Mouse (Mus musculus): Measurements from ENCODE around the gene Creld2. TPM values are rescaled to one million over a fixed set of nuclear protein-coding genes. Genes with fewer than 3 reads are reported as not detected.
A peak's percentile ranks its signal among the peaks of the same experiment; 100 is the strongest.
"Not testable (repeated sequence)": the region's sequence is repeated elsewhere in the genome, so short reads cannot be mapped to it uniquely, and the experiment has no call there.

Gene Creld2
- polyA plus RNA-seq (2015; fragmentation: Nextera tagmentation; extraction: Ambion mirVana): 124 and 125 TPM in 2 replicates

DNA sequence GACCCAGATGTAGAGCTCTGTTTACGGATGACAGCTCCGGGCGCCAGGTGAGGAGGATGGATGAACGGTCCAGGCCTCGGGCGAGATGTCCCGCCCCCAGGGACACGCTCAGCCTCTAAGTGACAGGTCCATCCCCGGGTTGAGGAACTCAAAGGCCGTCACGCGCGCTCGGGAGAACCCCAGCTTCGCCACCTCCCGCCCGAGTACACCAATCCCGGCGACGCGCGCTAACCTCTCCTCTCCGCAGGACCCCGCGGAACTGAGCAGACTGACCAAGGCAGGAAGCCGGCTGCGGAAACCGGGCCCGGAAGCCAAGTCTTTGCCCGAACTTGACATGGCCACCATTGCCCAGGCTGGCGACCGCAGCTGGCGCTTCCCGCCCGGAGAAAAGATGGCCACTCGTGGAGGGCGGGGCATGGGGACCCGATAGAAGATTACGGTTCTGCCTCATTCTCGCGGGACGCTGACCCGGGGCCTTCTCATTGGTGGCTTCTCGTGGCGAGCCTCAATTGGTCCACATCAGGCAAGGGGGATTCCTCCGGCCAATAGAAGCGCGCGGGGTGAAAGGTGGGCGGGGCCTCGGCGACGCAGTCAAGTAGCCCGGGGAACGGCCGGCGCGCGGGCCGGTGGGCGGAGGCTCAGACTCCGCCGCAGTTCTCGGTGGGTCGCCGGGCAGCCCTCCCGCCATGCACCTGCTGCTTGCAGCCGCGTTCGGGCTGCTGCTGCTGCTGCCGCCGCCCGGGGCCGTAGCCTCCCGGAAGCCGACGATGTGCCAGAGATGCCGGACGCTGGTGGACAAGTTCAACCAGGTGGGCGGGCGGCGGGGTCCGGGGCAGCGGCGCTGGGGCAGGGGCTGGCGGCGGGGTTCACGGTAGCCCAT lies at the start of gene Creld2, which contains the start of gene Alg12:
TSS of gene Creld2 (plus strand) at position 621 of the 880 bp plus-strand sequence.
TSS of gene Alg12 (minus strand) at position 293 of the 880 bp plus-strand sequence.
- Histone ChIP-seq H3K9me3 (no peaks in the 10 kb centered on the region), H3K27me3 (replicated peaks) (no peaks in the 10 kb centered on the region), H3K9ac (peak within 1 kb of the TSS; percentile 74), H3K36me3 (peaks cover 27% of the 10 kb centered on the region), H3K4me3 (replicated peaks) (peak within 1 kb of the TSS; percentile 65), H3K4me2 (peak within 1 kb of the TSS; percentile 88), H3K4me1 (peaks cover 20% of the 10 kb centered on the region), H3K27ac (peak within 1 kb of the TSS; percentile 55)
- peak; percentile 99 for ATAC-seq (ENCODE audit: insufficient read depth, low FRiP score, low read depth)
- under 1% methylated on average over 80 of the region's 88 CpGs for WGBS

- not testable (repeated sequence) for H3K4me2 ChIP-seq; ATAC-seq (ENCODE audit: insufficient read depth, low FRiP score, low read depth); H3K9me3 ChIP-seq; H3K27ac ChIP-seq; H3K4me1 ChIP-seq; H3K4me3 ChIP-seq (replicated peaks); H3K9ac ChIP-seq; H3K27me3 ChIP-seq (replicated peaks)
- 88% methylated on average over 5 of the region's 5 CpGs for WGBS
- peaks cover 16% of the 10 kb centered on the region for H3K36me3 ChIP-seq
Observed at GRCm38 (mm10) chr15:88774630-88775029, 44.8 kb upstream of the Creld2 start.

- H3K9me3 ChIP-seq: no peaks in the 10 kb centered on the region
- WGBS: 81% methylated on average over 4 of the region's 4 CpGs
- no peaks in the 10 kb centered on the region for H3K27me3 ChIP-seq (replicated peaks)
- no peaks in the 10 kb centered on the region for H3K36me3 ChIP-seq
- H3K27ac ChIP-seq: no peak overlapping the region
- ATAC-seq (ENCODE audit: insufficient read depth, low FRiP score, low read depth): no peak
- no peak overlapping the region for H3K9ac ChIP-seq
- H3K4me3 ChIP-seq (replicated peaks): no peak overlapping the region
- H3K4me1 ChIP-seq: no peaks in the 10 kb centered on the region
- H3K4me2 ChIP-seq: no peak overlapping the region
Observed at GRCm38 (mm10) chr15:88792140-88792850, 27.2 kb upstream of the Creld2 start.

- not testable (repeated sequence) for H3K36me3 ChIP-seq; ATAC-seq (ENCODE audit: insufficient read depth, low FRiP score, low read depth); H3K4me2 ChIP-seq; H3K27me3 ChIP-seq (replicated peaks); H3K27ac ChIP-seq; H3K4me3 ChIP-seq (replicated peaks); H3K9me3 ChIP-seq; H3K4me1 ChIP-seq; H3K9ac ChIP-seq
- WGBS: 86% methylated on average over 5 of the region's 5 CpGs
Observed at GRCm38 (mm10) chr15:88794729-88795128, 24.7 kb upstream of the Creld2 start.

- Histone ChIP-seq H3K4me1 (0 out of 2 replicates have a peak, but pooled peaks cover 3% of the 10 kb centered on the region), H3K9me3 (no peaks in the 10 kb centered on the region), H3K9ac (no peak overlapping the region), H3K4me2 (no peak overlapping the region), H3K27me3 (replicated peaks) (no peaks in the 10 kb centered on the region), H3K36me3 (0 out of 2 replicates have a peak, but pooled peaks cover 9% of the 10 kb centered on the region), H3K4me3 (replicated peaks) (no peak overlapping the region), H3K27ac (no peak overlapping the region)
- no peak for ATAC-seq (ENCODE audit: insufficient read depth, low FRiP score, low read depth)
- 74% methylated on average over 11 of the region's 11 CpGs for WGBS
Observed at GRCm38 (mm10) chr15:88799950-88800371, 19.5 kb upstream of the Creld2 start.

DNA sequence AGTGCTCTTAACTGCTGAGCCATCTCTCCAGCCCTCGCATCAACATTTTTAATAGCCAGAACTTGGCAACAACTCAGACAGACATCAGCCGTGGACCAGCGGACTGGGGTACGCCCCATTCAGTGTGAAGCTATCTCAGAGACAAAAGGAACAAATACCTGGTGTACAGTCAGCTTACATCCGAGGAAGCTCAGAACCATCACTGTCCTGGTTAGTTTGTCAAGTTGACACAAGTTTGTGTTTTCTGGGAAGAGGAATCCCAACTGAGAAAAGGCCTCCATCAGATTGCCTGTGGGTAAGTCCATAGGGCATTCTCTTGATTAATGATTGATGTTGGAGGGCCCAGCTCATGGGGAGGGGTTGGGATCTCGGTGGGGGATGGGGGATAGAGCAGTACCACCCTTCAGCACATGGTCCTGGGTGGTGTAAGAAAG lies 18.5 kb upstream of the Creld2 start:
- Histone ChIP-seq H3K27me3 (replicated peaks) (no peaks in the 10 kb centered on the region), H3K27ac (no peak overlapping the region), H3K9ac (no peak overlapping the region), H3K4me1 (0 out of 2 replicates have a peak, but pooled peaks cover 3% of the 10 kb centered on the region), H3K36me3 (peaks cover 17% of the 10 kb centered on the region), H3K4me3 (replicated peaks) (no peak overlapping the region), H3K9me3 (no peaks in the 10 kb centered on the region), H3K4me2 (no peak overlapping the region)
- WGBS: 63% methylated on average over 6 of the region's 6 CpGs
- peak; percentile 43; the same call in 1 of the 2 replicates for ATAC-seq (ENCODE audit: insufficient read depth, low FRiP score, low read depth)

DNA sequence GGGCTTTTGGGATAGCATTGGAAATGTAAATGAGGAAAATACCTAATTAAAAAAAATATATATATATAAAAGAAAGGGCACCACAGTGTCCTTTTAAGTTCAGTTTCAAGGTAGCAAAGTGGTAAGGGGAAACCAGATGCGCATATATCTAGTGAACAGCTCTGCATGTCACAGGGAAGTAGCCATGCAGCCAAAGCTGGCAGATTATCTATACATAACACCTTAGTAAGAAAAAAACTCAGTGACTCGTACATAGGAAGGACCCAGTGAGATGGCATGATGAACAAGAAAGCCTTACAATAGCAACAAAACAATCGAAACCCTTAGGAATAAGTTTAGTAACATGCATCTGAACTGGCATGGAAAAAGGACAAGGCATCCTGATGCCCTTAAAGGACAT lies 17.5 kb upstream of the Creld2 start:
- Histone ChIP-seq H3K9ac (no peak overlapping the region), H3K36me3 (peaks cover 23% of the 10 kb centered on the region), H3K27ac (no peak overlapping the region), H3K4me3 (replicated peaks) (no peak overlapping the region), H3K4me2 (no peak overlapping the region), H3K4me1 (0 out of 2 replicates have a peak, but pooled peaks cover 3% of the 10 kb centered on the region), H3K27me3 (replicated peaks) (no peaks in the 10 kb centered on the region), H3K9me3 (no peaks in the 10 kb centered on the region)
- ATAC-seq (ENCODE audit: insufficient read depth, low FRiP score, low read depth): no peak
- 89% methylated on average over 3 of the region's 3 CpGs for WGBS

GRCm38 (mm10) chr15:88802348-88802747 lies 17.1 kb upstream of the Creld2 start:
- WGBS: 87% methylated on average over 6 of the region's 6 CpGs
- Histone ChIP-seq H3K4me1 (0 out of 2 replicates have a peak, but pooled peaks cover 3% of the 10 kb centered on the region), H3K27ac (no peak overlapping the region), H3K9ac (no peak overlapping the region), H3K4me2 (no peak overlapping the region), H3K4me3 (replicated peaks) (no peak overlapping the region), H3K9me3 (no peaks in the 10 kb centered on the region), H3K27me3 (replicated peaks) (no peaks in the 10 kb centered on the region), H3K36me3 (peaks cover 23% of the 10 kb centered on the region)
- ATAC-seq (ENCODE audit: insufficient read depth, low FRiP score, low read depth): no peak

DNA sequence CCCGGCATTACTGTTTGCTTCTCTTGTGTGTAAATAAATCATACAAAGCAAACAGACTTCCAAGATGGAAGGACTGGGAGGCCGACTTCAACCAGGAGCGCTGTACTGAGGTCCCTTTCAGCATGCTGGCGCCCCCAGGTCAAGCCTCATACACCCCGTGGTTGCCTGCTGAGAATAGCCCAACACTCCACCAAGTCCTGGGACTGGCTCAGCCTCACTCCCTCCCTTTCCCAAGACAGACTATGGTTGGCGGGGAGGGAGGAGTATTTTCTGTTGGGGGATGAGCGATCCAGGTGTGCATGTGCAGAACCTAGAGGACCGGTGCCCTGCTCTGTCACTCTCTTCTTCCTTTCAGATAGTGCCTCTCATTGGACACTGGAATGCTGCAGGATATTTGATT lies 11.3 kb upstream of the Creld2 start:
- WGBS: 69% methylated on average over 8 of the region's 8 CpGs
- Histone ChIP-seq H3K9ac (no peak overlapping the region), H3K27ac (no peak overlapping the region), H3K4me2 (no peak overlapping the region), H3K9me3 (no peaks in the 10 kb centered on the region), H3K27me3 (replicated peaks) (no peaks in the 10 kb centered on the region), H3K4me3 (replicated peaks) (no peak overlapping the region), H3K4me1 (no peaks in the 10 kb centered on the region), H3K36me3 (peaks cover 28% of the 10 kb centered on the region)
- no peak for ATAC-seq (ENCODE audit: insufficient read depth, low FRiP score, low read depth)

DNA sequence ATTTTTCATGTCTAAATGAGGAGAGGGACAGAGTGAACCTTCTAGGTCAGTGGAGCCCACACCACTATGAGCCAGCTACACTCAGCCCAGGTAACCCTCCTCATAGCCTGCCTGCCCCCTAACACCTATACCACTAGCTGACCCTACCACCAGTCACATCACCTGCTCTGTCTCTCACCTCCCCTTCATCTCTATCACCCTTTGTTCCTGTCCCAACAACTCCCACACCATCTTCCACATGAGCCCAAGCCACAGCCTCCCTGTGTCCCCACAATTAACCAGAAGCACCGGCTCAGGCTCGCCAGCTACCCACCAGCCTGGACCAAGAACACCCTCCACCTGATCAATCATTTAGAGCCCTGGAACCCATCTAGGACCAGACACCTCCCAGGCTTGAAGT lies 9.1 kb upstream of the Creld2 start:
- Histone ChIP-seq H3K4me3 (replicated peaks) (no peak overlapping the region), H3K27me3 (replicated peaks) (no peaks in the 10 kb centered on the region), H3K36me3 (peaks cover 21% of the 10 kb centered on the region), H3K9ac (no peak overlapping the region), H3K9me3 (no peaks in the 10 kb centered on the region), H3K4me2 (no peak overlapping the region), H3K4me1 (no peaks in the 10 kb centered on the region), H3K27ac (no peak overlapping the region)
- ATAC-seq (ENCODE audit: insufficient read depth, low FRiP score, low read depth): no peak
- 86% methylated on average over 2 of the region's 2 CpGs for WGBS

DNA sequence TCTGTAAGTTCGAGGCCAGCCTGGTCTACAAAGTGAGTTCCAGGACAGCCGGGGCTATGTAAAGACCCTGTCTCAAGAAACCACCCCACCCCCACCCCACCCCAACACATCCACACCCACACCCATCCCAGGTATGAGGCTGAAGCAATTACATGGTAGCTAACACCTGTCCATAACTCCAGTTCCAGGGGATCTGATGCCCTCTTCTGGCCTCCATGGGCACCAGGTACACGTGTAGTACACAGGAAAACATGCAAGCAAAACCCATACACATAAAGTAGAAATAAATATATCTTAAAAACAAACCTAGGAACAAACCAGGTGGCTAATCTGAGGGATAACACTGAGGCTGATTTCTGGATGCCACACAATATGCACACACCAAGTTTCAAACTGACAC lies 6.2 kb upstream of the Creld2 start:
- H3K4me3 ChIP-seq (replicated peaks): no peak overlapping the region
- peaks cover 10% of the 10 kb centered on the region for H3K36me3 ChIP-seq
- H3K9me3 ChIP-seq: no peaks in the 10 kb centered on the region
- 0 out of 2 replicates have a peak, but pooled peaks cover under 1% of the 10 kb centered on the region for H3K4me1 ChIP-seq
- no peak overlapping the region for H3K27ac ChIP-seq
- no peak overlapping the region for H3K9ac ChIP-seq
- 76% methylated on average over 3 of the region's 3 CpGs for WGBS
- ATAC-seq (ENCODE audit: insufficient read depth, low FRiP score, low read depth): no peak
- no peak overlapping the region for H3K4me2 ChIP-seq
- H3K27me3 ChIP-seq (replicated peaks): no peaks in the 10 kb centered on the region

- ATAC-seq (ENCODE audit: insufficient read depth, low FRiP score, low read depth): not testable (repeated sequence)
Observed at GRCm38 (mm10) chr15:88813873-88814272, 5.6 kb upstream of the Creld2 start.

More at GRCm38 (mm10) chr15:88813873-88814272, 5.6 kb upstream of the Creld2 start:
- not testable (repeated sequence) for H3K9ac ChIP-seq; H3K4me2 ChIP-seq; H3K4me3 ChIP-seq (replicated peaks); H3K4me1 ChIP-seq; H3K36me3 ChIP-seq; H3K27ac ChIP-seq; H3K27me3 ChIP-seq (replicated peaks); H3K9me3 ChIP-seq
- WGBS: 97% methylated on average over 2 of the region's 2 CpGs

Data from stomach, embryonic 15.5 days (tissue).